Mouse (Mus musculus) cerebellum, postnatal 36 days (tissue): ENCODE results near the gene Tgfbr3.
A peak's percentile ranks its signal among the peaks of the same experiment; 100 is the strongest.

ENCODE experiments used
- DNase-seq, 2 experiments: peaks; one replicate each; pipeline ENCODE4 v3.0.0; 2021 to 2022; ENCODE audit warnings: mixed read lengths in 2 of 2

The Tgfbr3 gene

GRCm38 (mm10) chr5:107106139-107106538, 183.3 kb downstream of the Tgfbr3 start:
- DNase-seq, result no peak

GRCm38 (mm10) chr5:107103591-107103990, 185.8 kb downstream of the Tgfbr3 start:
- no peak for DNase-seq

GRCm38 (mm10) chr5:107102916-107103315, 186.5 kb downstream of the Tgfbr3 start:
- DNase-seq, result no peak

- no peak for DNase-seq
Measured at GRCm38 (mm10) chr5:107101684-107102083, 187.7 kb downstream of the Tgfbr3 start.

- DNase-seq, result no peak
Measured at GRCm38 (mm10) chr5:107101135-107101534, 188.3 kb downstream of the Tgfbr3 start.

GRCm38 (mm10) chr5:107099634-107100033, 189.8 kb downstream of the Tgfbr3 start:
- DNase-seq, result peak; percentile 25 to 45

GRCm38 (mm10) chr5:107099076-107099475, 190.4 kb downstream of the Tgfbr3 start:
- DNase-seq, result peak; percentile 52 to 59

GRCm38 (mm10) chr5:107098007-107098406, 191.4 kb downstream of the Tgfbr3 start:
- DNase-seq, result no peak

- DNase-seq, result no peak
Measured at GRCm38 (mm10) chr5:107097314-107097713, 192.1 kb downstream of the Tgfbr3 start.

- DNase-seq, result no peak
Measured at GRCm38 (mm10) chr5:107094233-107094632, 195.2 kb downstream of the Tgfbr3 start.

- no peak for DNase-seq
Measured at GRCm38 (mm10) chr5:107093253-107093652, 196.2 kb downstream of the Tgfbr3 start.

- DNase-seq, result no peak
Measured at GRCm38 (mm10) chr5:107092137-107092536, 197.3 kb downstream of the Tgfbr3 start.

- no peak for DNase-seq
Measured at GRCm38 (mm10) chr5:107089966-107090365, 199.5 kb downstream of the Tgfbr3 start.

GRCm38 (mm10) chr5:107087829-107088808, 201.3 kb downstream of the Tgfbr3 start:
- DNase-seq, result peak; percentile 19 to 27

GRCm38 (mm10) chr5:107087291-107087690, 202.1 kb downstream of the Tgfbr3 start:
- DNase-seq, result no peak

- no peak for DNase-seq
Measured at GRCm38 (mm10) chr5:107086166-107086565, 203.3 kb downstream of the Tgfbr3 start.

- DNase-seq, result no peak
Measured at GRCm38 (mm10) chr5:107084431-107084830, 205.0 kb downstream of the Tgfbr3 start.

GRCm38 (mm10) chr5:107082011-107082410, 207.4 kb downstream of the Tgfbr3 start:
- DNase-seq, result no peak

GRCm38 (mm10) chr5:107080986-107081624, 208.3 kb downstream of the Tgfbr3 start:
- DNase-seq, result no peak

- no peak for DNase-seq
Measured at GRCm38 (mm10) chr5:107079920-107080319, 209.5 kb downstream of the Tgfbr3 start.

GRCm38 (mm10) chr5:107079146-107079638, 210.2 kb downstream of the Tgfbr3 start:
- DNase-seq, result no peak

- no peak for DNase-seq
Measured at GRCm38 (mm10) chr5:107078361-107078760, 211.1 kb downstream of the Tgfbr3 start.

GRCm38 (mm10) chr5:107077900-107078299, 211.5 kb downstream of the Tgfbr3 start:
- DNase-seq, result no peak
